Mouse (Mus musculus) MEL-GATA-1-ER (cell line): ENCODE data around the gene Psg16.
"Not testable (repeated sequence)": the region's sequence is repeated elsewhere in the genome, so short reads cannot be mapped to it uniquely, and the experiment has no call there.

ENCODE experiments used
- DNase-seq: peaks from one replicate; pipeline ENCODE4 v3.0.0-alpha.2; 2012; ENCODE audit warnings: low read depth; ENCODE audit errors: extremely low read depth

Gene Psg16

GRCm38 (mm10) chr7:17055287-17055946, 18.4 kb upstream of the Psg16 start:
- DNase-seq: no peak

GRCm38 (mm10) chr7:17056081-17056581, 17.7 kb upstream of the Psg16 start:
- peak; percentile 83 for DNase-seq

- peak; percentile 85 for DNase-seq
Measured at GRCm38 (mm10) chr7:17056601-17057523, 17.0 kb upstream of the Psg16 start.

GRCm38 (mm10) chr7:17058071-17058689, 15.7 kb upstream of the Psg16 start:
- DNase-seq: no peak

GRCm38 (mm10) chr7:17058816-17059462, 14.9 kb upstream of the Psg16 start:
- DNase-seq: no peak

GRCm38 (mm10) chr7:17059463-17059844, 14.4 kb upstream of the Psg16 start:
- no peak for DNase-seq

- DNase-seq: peak; percentile 80
Measured at GRCm38 (mm10) chr7:17060031-17060781, 13.6 kb upstream of the Psg16 start.

- DNase-seq: no peak
Measured at GRCm38 (mm10) chr7:17060782-17061605, 12.8 kb upstream of the Psg16 start.

GRCm38 (mm10) chr7:17062389-17062788, 11.5 kb upstream of the Psg16 start, which contains the start of gene Hif3a:
Gene Hif3a, minus strand, starts transcription at chr7:17062427.
- no peak for DNase-seq

GRCm38 (mm10) chr7:17062845-17063244, 11.0 kb upstream of the Psg16 start:
- DNase-seq: no peak

GRCm38 (mm10) chr7:17065620-17066019, 8.2 kb upstream of the Psg16 start:
- no peak for DNase-seq

GRCm38 (mm10) chr7:17066412-17066811, 7.4 kb upstream of the Psg16 start:
- DNase-seq: peak; percentile 61

GRCm38 (mm10) chr7:17067000-17067399, 6.8 kb upstream of the Psg16 start:
- DNase-seq: no peak

- DNase-seq: not testable (repeated sequence)
Measured at GRCm38 (mm10) chr7:17067651-17068050, 6.2 kb upstream of the Psg16 start.

- DNase-seq: no peak
Measured at GRCm38 (mm10) chr7:17073513-17073903, 332 bp upstream of the Psg16 start.

- no peak for DNase-seq
Measured at GRCm38 (mm10) chr7:17076542-17076941, 2.7 kb downstream of the Psg16 start.

GRCm38 (mm10) chr7:17078076-17078654, 4.3 kb downstream of the Psg16 start:
- DNase-seq: no peak

- DNase-seq: no peak
Measured at GRCm38 (mm10) chr7:17082766-17083165, 8.9 kb downstream of the Psg16 start.

GRCm38 (mm10) chr7:17087731-17088130, 13.9 kb downstream of the Psg16 start:
- DNase-seq: no peak
